Mouse (Mus musculus): ENCODE data around the gene Dynlt1a.
"Not testable (repeated sequence)": the region's sequence is repeated elsewhere in the genome, so short reads cannot be mapped to it uniquely, and the experiment has no call there.

GRCm38 (mm10) chr17:6256400-6257069 is 60.8 kb downstream of the Dynlt1a start, which contains the start of gene Tmem181a:
- TF ChIP-seq POLR2A (IDR thresholded peaks at IDR 0.05; ENCODE audit: insufficient read depth, low read length); CTCF (IDR thresholded peaks at IDR 0.05; ENCODE audit: low read depth, low read length): not testable (repeated sequence)
